Mouse (Mus musculus): ENCODE results near the gene Chmp5.

GRCm38 (mm10) chr4:40920576-40920975 is 27.6 kb upstream of the Chmp5 start:
- TF ChIP-seq EP300 (IDR thresholded peaks at IDR 0.05; ENCODE audit: low read depth): no peak
- TF ChIP-seq CTCF (IDR thresholded peaks at IDR 0.05; ENCODE audit: low read depth): no peak
